Mouse (Mus musculus) urinary bladder, postnatal 10 days (tissue): ENCODE measurements around the gene Ccdc170.
"Not testable (repeated sequence)": the region's sequence is repeated elsewhere in the genome, so short reads cannot be mapped to it uniquely, and the experiment has no call there.

Experiments
- DNase-seq: peaks from one replicate; pipeline ENCODE4 v3.0.0; 2022; ENCODE audit warnings: low spot score

Ccdc170 gene

GRCm38 (mm10) chr10:4599591-4599990 lies 117.3 kb downstream of the Ccdc170 start:
- no peak for DNase-seq

GRCm38 (mm10) chr10:4600796-4601474 lies 118.6 kb downstream of the Ccdc170 start:
- DNase-seq, result no peak

- DNase-seq, result not testable (repeated sequence)
These were observed 119.3 kb downstream of the Ccdc170 start for GRCm38 (mm10) chr10:4601612-4602011.

- no peak for DNase-seq
These were observed 120.2 kb downstream of the Ccdc170 start for GRCm38 (mm10) chr10:4602466-4602865.

- no peak for DNase-seq
These were observed 122.4 kb downstream of the Ccdc170 start for GRCm38 (mm10) chr10:4604527-4605209.

GRCm38 (mm10) chr10:4610234-4610633 lies 127.9 kb downstream of the Ccdc170 start:
- DNase-seq, result no peak

GRCm38 (mm10) chr10:4611386-4612155 lies 129.3 kb downstream of the Ccdc170 start, which contains the start of gene Esr1:
Esr1 (plus strand) TSS chr10:4611593.
- no peak for DNase-seq
